Mouse (Mus musculus) cerebellum, postnatal 25 days (tissue): Measurements from ENCODE around the gene Nat8f2.

Source experiments
- DNase-seq, 2 experiments: peaks; one replicate each; pipeline ENCODE4 v3.0.0; 2021; ENCODE audit warnings: mixed read lengths in 2 of 2

Gene Nat8f2

DNA sequence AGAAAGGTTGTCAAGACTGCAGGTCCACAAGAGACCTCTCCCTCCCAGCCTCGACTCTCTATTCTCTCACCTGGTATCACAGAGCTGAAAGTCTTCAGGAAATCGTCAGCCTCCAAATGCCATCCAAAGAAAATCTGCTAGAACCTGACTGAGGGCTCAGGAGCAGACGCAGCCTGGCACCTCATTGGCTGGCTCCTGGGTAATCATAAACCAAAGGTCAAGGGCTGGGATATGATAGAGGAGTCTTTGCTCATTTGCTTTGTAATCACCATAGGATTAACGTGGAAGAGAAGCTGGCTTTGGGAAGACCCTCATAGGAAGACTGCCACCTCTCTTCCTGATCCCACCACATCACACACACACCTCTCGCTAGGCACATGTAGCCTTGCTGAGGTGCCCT, 48.1 kb downstream of the Nat8f2 start, which contains the start of the genes Nat8f6 and Nat8f5:
Nat8f6 (minus strand) TSS at position 118 of the 400 bp plus-strand sequence.
Nat8f5 (minus strand) TSS at position 136 of the 400 bp plus-strand sequence.
- no peak for DNase-seq

DNA sequence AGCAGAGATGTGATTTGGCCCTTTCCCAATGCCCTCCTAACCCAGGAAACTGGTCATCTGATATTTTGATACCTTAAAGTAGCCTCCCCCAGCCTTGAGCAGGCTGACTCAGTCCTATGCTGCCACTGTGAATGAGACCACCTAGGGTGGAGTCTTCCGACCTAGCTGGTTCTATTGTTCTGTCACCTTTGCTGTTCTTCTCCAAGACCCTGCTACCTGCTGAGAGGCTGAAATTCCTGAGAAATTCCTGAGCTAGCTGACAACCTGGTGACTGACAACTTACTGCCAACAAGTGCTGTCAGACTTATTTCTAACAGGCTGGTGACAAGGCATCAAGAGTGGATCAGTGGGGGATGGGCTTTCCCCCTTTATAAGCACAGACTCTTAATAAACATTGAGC, 50.6 kb downstream of the Nat8f2 start:
- DNase-seq, result no peak
